Mouse (Mus musculus) left cerebral cortex, adult 11 months (tissue): ENCODE results near the gene Nkx2-5.

Experiments used
- DNase-seq: peaks from one replicate; pipeline ENCODE4 v3.0.0; 2022; ENCODE audit warnings: low spot score

Nkx2-5 gene

DNA sequence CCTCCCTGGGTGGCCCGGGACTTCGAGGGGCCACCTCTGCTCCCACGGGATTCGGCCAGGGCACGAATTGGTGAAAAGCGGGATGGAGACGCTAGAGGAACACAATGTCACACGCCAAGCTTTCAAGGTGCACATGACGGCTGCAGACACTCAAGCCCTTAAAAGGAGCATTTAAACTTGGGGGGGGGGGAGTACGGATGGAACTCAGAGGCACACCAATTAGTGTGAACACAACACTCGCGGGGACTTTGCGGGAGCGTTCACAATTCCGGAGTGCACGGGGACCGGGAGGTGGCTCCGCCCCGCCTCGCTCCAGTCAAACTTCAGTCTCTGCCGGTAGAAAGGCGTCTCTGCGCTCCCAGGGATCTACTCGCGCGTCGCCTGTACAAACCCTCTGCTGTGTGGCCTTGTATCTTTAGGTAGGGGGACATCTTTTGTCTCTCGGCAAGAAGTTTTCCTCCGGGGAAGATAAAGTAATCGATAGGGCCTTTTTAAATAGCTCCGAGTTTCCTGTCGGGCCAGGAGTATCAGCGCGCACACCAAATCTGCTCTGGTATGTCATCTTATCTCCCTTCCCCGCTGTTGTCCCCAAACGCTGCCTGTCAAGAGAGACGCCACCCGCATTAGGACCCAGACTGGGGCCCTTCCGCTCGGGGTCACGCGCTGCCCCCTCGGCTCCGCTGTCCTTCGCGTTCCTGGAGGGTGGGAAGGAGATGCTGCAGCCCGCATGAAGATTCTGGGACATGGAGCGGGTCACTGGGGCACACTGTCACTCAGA is 5.7 kb upstream of the Nkx2-5 start:
- DNase-seq = no peak

DNA sequence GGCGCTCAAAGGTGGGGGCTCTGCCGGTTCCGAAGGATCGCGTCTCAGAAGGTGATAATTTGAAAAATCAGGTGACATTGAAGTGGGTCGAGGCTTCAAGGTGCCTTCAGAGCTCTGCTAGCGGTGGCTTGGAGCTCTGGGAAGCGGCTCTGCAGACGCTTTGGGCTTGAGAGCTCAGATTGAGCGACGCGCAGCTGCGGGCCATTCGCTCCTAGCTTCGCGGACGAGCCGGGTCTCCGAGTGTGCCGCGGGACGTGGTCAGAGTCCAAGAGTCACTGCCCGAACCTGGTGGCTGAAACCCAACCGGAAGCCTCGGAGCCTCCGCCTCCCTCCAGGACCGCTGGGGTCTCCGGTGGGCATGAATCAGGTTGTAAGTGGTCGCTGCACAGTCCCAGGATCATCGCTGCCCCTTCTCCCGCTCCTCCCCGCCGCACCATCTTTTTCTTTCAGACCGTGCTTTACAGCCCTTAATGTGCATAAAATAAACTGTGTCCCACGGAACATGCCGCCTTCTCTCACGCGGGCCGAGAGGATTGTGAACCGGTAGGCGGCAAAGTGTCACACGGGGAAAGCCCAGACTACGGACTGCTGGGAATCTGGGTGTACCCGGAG is 5.0 kb upstream of the Nkx2-5 start:
- no peak for DNase-seq

DNA sequence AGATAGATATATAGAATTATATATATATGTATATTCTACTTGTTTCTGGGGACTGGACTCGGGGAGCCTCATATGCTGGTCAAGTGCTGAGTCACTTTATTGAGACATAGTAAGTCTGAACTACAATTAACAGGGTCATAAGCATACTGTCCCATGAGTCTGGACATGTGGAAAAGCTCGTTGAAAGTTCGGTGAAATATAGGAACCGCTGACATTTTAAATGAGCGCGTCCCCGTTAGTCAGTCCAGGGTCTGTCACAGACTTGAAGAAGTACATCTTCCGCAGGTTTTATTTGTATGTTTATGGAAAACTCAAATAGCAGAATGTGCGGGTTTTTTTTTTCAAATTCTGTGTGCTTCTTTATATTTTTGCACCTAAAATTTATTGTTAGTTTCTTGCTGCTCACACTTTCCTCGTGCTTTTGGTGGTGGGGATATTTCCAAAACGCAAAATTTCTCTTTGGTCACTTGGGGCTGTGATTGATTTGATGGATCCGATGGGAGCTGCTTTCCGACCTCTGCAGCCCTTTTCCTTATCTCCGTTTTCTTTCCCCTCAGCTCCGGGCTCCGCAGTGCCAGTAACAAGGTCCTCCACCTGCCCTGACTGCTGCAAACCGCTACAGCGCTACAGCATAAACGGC is 4.4 kb upstream of the Nkx2-5 start:
- no peak for DNase-seq

DNA sequence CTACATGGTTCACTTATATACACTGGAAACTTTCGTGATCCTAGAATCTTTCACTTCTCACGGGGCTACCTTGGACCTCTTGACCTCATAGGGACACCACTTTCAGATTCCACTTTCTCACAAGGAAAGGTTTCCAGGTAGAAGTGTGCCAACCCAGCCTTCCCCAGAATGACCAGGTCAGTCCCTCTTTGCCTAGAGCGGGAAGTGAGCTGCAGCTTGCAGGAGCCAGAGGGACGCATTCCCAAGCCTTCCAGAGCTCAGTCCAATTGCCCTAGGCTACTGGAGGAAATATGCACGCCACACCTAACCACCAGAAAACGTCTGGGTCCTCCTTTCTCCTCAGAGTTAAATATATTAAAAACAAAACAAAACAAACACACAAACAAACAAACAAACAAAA is 3.4 kb upstream of the Nkx2-5 start:
- no peak for DNase-seq

DNA sequence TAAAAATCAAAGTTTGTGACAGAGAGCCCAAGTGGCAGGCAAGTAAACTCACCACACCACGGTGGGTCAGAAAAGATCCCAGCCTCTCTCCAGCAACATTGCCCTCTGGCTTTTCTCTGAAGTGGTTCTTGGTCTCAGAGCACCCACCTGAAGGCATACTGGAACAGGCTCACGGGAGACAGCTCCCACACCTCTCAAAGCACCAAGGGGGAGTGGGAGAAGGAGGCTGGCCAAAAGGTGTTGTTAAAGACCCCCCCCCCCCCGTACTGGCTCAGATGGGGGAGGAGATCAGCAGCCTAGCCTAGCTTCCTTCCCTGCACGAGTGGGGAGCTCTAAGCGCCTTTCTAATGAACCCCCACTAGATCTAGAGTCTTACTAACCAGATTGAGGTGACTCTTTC is 3.0 kb upstream of the Nkx2-5 start:
- DNase-seq = no peak

DNA sequence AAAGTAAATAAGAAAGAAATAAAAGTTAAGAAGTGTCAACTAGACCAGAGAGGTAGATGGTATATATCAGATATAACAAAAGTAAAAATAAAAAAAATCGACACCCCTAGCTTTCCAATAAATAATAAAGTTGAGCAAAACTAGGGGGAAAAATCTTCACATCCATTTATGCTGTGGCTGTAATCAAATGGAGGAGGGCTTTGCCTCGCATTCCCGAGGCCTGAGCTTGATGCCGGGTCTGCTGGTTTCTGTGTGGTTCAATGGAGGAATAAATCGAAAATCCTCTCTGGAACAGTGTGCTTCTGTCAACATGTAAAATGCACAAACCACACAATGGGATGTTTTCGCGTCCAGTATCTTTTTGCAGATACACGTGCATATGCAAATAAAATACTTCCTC is 1.6 kb upstream of the Nkx2-5 start:
- no peak for DNase-seq

DNA sequence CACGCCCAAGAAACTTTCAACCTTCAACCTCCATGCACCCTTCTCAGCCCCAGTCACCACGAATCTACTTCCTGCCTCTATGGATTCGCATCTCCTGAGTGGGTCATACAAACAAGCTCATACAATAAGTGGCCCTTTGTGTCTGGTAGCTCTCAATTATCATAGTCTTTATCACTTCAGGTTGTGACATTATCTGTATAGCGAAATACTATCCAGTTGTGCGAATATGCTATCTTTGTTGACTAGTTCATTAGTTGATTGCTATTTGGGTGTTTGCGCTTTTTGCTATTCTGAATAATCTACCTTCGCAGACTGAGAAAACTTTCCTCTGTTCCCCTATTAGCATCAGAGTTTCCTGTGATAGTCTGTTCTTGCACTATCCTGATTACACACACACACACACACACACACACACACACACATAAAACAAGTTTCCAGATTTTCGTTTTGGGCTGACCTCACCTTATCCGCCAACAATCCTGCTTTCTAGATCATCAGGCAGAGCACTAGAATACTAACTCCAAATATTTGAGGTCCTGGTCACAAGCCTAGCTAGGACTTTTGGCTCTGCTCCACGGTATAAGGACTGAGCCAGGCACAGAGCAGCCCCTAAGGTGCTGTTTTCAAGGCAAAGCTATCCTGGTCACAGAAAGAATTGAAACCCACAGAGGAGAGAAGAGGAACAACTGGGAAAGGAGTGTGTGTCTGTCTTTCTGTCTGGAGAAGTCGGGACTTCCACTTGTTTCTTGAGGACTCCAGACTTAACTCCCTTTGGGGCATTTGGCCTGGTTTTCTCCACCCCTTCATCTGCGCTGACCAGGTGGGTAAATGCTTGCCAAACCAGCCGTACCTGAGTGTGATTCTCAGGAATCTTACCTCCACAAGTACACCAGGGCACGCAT is 591 bp upstream of the Nkx2-5 start:
- DNase-seq = no peak

DNA sequence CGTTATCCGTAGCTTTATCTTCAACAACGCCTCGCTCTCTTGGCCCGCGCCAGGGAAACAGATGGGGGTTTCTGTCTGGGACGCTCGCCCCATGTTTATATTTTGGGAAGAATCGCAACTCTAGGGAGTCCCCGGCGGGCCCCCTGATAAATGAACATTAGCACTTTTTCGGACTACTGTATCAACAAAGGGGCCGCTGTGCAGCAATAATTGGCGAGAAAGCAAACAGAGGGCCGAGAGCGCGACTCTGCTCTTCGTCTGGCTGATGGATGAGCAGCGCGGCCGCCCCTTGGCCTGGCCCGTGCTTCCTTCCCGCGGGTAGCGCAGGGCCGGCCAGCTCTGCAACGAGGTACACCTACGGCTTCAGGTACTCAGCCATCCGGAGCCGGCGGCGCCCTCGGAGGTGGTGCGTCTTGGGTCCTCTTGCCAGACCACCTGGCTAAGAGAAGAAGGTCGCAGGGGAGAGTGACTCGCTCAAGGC is 398 bp downstream of the Nkx2-5 start:
- no peak for DNase-seq

DNA sequence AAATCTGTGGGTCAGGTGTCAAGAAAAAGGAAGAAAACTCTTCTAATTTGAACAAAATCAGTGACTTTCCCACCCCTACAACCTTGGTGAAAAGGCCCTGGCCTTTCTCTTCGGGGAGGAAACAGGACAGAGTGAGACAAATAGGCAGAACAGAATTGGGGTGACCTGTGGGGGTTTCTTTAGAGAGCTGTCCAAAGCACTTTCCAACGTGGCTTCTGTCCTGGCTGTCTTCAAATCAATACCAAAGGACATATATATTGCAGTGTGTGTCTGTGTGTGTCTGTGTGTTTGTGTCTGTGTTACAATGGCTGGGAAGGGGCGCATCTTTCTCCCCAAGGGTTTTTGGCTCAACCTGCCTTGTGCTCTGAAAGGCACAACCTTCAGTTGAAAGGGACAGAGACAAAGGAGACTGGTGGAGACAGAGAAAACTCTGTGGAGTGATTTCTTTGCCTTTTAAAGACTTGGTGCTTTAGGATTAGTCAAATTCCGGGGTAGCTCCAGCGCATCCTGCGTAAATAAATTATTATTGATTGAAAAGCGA is 1.0 kb downstream of the Nkx2-5 start:
- no peak for DNase-seq

DNA sequence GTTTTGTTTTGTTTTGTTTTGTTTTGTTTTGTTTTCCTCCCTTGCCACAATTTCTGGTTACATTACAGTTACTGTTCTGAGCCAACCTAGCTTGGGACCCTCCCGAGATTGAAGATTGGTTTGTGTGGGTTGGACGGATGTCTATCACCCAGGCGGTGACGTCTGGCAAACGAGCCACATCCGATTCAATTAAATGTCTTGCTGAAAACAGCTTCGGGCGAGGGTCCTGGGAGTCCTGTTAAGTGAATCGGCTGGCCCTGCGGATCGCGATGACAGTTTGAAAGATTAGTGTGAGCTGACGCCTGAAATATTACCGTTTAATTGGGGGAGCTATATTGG is 1.6 kb downstream of the Nkx2-5 start:
- DNase-seq = no peak

DNA sequence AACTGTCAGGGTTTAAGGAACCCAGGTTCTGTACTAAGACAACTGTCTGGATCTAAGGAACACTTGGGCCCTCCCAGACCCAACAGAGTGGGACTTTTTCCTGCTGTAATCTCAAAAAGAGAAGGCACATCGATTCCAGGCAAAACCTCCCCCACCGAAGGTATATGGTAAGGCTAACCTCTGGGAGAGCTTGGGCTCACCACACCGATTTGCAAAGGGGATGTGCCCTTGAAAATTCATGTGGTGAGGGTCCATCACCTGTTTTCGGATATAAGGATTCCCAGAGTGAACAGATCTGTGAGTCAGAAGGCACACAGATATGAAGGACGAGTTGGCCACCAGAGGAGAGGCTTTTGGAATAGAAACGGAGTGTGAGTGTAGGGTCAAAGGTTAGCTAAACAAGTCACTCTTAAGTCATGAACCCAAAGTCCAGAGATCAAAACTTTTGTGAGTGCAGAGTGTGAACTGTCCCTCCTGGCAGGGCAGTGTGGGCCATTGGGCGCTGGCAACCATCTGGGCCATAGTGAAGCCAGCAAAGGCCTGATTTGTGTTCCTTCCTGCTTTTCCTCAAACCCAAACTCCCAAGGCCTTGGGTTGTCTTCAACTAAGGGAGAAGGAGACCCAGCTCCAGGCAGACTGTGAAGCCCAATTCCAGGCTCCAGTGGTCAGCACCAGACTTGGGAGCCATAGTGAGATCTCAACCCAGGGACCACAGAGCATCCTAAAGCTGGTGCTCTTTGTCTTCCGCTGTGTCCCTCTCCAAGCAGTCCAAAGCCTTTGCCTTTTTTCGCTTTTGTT is 2.2 kb downstream of the Nkx2-5 start:
- no peak for DNase-seq

DNA sequence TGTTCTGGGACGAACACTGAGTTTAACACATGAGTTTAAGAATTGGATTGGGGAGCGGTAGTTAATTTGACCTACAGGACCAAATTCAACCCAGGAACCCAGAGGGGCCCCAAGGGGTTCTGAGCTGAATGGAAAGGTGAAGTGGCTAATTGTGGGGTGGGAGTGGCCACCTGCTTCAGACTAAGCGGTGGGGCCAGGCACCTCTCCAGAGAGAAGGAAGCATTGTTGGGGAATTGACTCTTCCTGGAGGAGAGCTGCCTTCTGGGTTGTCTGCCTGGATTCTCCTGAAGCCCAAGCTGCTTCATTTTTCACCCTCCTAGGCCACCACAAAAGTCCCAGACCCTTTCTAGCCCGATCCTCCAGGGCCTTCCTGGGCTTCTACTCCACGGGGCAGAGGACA is 2.8 kb downstream of the Nkx2-5 start:
- no peak for DNase-seq

DNA sequence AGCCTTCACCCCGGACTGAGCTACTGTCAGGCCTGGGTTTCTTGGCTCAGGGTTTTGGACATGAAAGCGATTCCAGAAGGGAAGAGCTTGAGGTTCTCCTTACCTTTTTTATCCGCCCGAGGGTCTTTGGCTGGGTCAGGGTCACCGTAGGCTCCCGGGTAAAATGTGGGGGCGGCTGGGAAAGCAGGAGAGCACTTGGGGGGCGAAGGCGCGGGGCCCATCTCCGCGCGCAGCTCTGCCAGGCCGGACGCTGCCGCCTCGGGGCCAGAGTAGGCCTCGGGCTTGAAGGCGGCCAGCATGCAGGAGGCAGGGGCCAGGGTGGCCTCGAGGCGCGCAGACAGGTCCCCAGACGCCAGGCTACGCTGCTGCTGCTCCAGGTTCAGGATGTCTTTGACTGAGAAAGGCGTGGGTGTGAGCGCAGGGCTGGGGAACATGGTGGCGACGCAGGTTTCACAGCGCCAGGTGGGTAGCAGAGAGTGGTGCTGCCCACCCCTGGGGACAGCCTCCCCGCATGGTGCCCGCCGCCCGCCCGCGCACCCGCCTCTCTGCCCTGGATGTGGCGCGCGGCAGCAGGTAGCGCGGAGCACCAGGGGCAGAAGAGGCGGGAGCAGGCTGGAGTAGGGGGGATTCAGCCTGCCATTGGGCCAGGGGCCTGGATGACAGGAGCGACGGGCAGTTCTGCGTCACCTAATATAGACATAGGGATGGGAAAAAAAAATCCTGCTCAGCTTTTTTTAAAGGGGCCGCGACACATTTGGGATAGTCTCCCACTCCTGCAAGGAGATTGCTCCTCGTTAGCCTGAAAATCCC is 3.7 kb downstream of the Nkx2-5 start:
- no peak for DNase-seq

DNA sequence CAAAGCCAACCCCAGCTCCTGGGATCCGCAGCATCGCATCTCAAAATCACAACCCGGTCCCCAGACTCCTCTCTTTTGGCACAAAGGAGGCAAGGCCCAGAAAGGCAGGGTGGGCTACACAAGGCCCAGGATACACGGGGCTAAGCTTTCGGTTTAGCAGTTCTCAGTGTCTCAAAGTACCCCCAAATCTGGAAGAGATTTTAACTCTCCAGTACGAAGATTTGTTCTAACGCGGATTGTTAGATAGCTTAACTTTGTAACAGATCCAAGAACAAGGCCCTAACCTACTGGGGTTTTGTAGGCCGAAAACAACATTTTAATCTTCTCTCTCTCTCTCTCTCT is 4.4 kb downstream of the Nkx2-5 start:
- DNase-seq = no peak

DNA sequence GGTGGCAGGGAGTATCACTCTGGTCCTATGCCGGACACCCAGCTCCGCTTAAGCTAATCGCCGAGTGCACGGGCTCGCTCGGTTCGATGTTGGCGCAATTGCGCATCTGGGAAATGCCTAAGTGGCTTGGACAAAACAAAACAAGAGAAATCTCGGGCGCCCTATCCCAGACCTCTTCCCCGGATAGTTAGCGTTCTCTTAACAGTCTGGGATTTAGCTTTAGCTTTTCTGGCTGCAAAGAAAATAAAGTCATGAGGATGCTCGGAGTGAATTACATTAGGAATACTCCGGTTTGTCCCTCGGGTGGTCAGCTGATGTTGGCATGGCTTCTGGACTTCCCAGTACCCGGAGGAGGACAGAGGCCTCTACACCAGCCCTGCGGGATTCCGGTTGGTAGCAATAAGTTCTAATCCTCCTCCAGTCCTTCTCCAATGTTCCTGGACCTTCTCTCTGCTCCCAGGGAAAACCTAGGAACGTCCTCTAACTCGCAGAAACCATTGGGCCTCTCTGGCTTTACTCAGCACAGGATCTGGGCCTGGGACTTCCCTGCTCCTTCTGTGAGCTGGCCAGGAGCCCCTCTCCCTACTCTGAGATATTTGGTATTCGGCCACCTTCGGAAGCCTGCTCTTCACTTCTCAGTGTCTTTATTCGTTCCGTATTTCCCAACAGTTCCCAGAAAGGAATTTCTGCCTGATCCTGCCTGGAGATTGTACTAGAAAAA is 4.9 kb downstream of the Nkx2-5 start:
- DNase-seq = no peak

DNA sequence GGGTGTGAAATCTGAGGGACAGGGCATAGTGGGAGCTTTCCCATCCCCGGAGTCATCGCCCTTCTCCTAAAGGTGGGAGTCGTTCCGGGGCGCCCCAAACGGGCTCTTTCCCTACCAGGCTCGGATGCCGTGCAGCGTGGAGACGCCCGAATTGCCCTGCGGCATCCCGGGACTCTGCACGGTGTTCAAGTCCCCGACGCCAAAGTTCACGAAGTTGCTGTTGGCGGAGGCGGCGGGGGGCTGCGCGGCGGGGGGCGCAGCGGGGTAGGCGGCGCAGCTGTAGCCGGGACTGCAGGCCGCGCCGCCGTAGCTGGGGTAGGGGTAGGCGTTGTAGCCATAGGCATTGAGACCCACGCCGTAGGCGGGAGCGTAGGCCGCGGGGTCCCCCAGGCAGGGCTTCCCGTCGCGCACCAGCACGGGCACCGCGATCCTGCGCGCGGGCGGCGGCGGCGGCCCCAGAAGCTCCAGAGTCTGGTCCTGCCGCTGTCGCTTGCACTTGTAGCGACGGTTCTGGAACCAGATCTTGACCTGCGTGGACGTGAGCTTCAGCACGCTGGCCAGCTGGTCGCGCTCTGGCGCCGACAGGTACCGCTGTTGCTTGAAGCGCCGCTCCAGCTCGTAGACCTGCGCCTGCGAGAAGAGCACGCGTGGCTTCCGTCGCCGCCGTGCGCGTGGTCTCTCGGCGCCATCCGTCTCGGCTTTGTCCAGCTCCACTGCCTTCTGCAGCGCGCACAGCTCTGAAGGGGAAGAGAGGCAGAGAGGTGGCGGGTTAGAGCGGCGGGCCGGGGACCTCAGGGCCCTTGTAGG is 5.7 kb downstream of the Nkx2-5 start:
- DNase-seq = no peak

DNA sequence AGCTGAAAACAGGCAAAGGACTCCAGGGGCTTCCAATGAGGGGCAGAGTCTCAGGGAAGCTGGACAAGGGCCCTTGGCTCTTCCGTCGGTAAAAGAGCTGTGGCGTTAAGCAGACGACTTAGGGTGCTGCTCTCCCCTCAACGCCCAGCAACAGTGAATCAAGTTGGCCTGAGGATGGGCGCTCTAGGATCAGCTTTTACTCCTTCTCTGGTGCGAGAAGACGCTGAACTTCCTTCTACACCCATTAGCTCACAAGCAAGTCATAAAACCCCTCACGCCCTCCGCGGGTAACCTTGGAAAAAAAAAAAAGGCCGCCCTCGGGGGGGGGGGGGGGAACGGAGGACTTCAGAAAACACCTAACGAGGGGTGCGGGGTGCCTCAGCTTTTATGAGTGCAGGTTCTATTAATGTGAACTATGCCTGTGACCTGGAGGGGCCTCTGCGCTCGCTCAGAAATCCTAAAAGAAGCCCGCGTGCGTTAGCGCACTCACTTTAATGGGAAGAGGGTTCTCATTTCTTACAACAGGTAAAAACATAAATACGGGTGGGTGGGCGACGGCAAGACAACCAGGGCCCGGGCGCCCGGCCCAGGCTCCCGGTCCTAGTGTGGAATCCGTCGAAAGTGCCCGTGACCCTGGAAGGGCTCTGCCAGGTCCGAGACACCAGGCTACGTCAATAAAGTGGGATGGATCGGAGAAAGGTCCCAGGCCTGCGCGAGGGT is 6.5 kb downstream of the Nkx2-5 start:
- no peak for DNase-seq

DNA sequence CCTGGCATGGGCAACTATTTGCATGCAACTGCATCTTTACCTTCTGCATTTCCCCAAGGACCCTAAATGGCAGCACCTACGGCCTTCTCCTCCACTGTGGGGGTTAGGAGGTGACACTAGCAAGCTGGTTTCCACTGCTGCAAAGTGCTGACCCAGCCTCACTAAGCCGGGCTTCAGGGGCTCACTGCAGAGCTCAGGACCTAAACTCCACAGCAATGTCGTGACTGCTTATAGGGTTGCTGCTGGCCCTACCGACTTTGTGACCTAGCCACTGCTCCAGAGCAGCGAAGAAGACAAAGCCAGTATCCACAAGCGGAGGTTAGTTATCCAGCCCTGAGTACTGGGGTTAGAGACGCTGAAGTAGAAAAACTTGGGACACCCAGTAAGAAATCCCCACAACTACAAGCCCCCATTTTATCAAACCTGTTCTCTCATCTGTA is 7.2 kb downstream of the Nkx2-5 start:
- no peak for DNase-seq
